Mouse (Mus musculus) monocyte, adult 2 months (primary cell): ENCODE measurements around the gene Gm45713.
"Not testable (repeated sequence)": the region's sequence is repeated elsewhere in the genome, so short reads cannot be mapped to it uniquely, and the experiment has no call there.

Source experiments
- DNase-seq, 2 experiments: peaks; one replicate each; pipeline ENCODE4 v3.0.0; 2022; ENCODE audit warnings: low spot score in 2 of 2, low read depth in 1 of 2

The Gm45713 gene

DNA sequence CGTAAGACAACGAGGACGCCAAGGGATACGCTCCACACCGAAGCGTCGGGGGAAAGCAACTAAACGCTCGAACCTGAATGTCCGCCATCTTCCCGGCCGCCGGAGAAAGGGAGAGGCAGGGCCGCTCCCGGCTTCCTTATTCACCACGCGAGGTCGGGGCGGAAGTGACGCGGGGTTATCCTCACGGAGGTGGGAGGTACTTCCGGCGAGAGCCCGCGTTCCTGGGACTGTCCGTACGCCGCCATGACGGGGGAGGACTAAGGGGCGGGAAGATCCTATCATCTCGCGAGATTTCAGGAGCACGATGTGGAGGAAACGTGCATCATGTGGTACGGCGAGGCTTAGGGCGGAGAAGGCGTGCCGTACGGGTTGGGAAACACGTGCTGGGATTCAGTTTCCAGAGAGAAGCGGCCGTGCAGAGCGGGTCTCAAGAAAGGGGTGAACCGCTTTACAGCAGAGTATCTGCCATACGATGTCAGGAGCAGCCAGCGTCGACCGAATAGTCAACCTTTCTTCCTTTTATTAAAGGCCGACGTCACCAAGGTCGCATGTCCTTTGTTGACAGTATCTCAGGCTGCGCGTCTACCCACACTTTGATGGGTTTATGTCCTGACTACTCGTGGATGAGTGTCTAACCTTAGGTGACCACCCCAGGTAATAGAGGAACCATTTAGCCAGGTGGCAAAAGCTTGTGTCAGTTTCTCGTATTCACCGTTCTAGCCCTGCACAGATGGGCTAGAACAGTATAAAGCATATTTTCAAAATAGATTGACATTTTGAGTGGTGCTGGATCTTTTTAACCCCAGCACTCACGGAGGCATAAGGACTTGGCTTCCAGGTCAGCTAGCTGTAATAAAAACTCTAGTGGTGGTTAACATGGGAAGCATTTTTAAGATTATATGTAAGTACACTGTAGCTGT, 11.5 kb downstream of the Gm45713 start, which contains the start of gene Rps11:
Rps11 (minus strand) TSS at position 216 of the 920 bp plus-strand sequence.
- peak; percentile 98 to 99 for DNase-seq

DNA sequence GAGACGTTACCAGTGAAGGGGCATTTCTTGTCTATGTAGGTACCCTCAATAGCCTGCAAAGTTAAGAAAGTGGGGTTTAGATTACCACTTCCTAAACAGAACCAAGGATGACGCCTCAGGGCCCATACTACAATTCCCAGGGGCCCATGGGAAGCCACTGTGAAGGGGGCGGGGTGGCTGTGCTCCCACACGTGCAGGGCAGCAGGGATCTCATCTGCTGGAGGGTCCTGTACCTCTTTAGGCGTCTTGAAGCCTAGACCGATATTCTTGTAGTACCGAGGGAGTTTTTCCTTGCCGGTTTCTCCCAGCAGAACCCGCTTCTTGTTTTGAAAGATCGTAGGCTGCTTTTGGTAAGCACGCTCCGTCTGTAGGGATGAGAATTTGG, 12.9 kb downstream of the Gm45713 start:
- no peak for DNase-seq

DNA sequence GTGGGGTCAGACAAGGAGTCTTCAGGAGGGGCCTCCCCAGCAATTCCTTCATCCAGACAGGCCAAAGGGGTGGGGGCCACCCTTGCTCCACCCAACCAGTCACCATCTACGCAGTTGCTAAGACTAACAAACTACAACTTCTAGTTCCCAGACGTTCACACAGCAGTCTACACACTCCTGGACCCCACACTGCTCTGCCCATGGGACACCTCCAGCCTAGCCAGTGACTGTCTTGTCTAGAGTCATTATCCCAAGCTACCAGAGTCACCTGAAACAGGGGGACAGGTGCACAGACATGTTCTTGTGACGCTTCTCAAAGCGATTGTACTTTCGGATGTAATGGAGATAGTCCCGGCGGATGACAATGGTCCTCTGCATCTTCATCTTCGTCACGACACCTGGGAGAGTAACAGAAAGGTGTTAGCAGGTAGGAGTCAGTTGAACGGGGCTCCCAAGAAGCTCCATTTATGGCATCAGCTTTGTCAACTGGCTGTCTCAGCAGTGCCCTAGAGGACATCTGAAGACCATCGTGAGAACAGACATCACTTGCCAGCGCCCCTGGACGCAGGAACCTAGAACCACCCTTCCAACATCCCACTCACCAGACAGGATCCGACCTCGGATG, 13.4 kb downstream of the Gm45713 start:
- DNase-seq, result no peak

DNA sequence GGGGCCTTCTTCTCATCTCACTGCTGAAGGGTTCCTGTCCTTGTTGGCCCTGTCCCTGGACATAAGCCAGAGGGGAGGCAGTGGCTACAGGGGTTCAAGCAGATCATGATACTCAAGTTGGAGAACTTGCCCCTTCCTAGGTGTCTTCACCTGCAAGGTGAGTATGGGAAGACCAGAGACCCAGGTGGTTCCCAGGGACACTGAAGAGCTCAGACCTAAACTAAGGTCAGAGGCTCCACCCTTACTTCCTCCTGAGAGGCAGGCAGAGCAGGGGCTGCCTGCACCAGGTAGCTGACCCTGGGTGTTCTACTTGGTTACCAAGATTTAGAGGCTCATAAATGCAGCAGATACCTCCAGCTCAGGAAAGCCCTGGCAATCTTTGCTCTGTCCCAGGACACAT, 14.1 kb downstream of the Gm45713 start:
- DNase-seq, result no peak

DNA sequence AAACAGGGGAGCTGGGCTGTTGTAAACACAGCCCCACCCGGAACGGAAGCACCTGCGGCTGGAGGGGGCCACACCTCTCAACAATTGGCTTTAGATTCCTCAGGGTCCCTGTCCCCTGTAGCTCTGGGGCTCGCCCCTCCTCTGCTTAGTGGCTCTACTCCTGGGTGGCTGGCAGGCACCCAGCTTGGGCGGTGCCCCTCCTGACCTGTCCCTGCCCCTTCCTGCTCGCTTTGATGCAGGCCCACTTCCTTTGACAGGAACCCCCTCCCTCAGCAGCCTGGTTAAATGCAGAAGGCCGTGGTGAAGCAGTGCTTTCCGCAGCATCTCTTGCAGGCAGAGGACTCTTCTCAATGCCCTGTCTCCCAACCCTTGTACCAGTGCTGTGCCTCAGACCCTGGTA, 14.6 kb downstream of the Gm45713 start:
- no peak for DNase-seq

DNA sequence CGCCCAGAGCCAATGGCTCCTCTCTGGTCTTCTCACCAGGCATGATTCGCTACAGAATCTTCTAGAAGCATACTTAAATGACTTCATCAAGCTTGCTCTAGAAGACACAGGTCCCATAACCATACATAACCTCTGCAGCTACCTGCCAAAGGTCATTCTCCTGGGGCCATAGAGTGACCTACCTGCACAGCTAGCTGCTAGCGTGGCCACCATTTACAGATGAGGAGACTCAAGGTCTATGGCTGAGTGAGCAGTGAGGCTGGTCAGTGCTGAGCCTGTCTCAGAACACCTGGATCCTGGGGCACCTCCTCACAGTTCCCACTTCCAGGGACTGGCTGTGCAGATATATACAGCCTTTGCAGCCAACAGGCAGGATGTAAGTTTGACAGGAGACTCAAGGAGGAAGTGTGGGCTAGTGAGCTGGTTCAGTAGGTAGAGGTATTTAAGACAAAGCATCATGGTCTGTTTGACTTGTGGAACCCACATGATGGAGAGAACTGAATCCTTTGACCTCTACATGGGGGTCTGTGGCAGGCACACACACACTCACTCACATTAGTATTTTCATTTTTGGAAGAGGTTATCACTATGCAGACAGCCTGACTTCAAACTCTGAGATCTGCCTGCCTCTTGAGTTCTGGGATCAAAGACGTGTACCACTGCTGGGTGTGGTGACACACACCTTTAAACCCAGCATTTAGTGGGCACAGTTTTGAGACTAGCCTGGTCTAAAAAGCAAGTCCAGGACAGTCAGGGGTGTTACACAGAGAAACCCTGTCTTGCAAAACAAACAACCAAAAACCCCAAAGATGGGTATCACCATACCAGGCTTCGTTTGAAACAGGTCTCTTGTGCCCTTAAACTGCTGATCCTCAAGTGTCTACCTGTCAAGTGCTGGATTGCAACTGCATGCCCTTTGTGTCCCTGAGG, 16.0 kb downstream of the Gm45713 start:
- no peak for DNase-seq

DNA sequence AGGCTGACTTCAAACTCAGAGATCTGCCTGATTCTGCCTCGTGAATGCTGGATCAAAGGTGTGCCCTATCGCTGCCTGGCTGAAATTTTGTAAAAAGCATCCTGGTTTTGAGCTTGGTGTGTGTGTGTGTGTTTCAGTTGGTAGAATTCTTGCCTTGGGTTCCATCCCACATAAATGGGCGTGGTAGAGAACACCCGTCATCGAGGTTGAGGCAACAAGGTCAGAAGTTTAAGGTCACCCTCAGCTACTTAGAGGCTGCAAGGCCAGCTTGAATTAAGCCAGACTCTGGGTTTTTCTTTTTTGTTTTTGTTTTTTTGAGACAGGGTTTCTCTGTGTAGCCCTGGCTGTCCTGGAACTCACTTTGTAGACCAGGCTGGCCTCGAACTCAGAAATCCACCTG, 17.7 kb downstream of the Gm45713 start:
- DNase-seq, result no peak

DNA sequence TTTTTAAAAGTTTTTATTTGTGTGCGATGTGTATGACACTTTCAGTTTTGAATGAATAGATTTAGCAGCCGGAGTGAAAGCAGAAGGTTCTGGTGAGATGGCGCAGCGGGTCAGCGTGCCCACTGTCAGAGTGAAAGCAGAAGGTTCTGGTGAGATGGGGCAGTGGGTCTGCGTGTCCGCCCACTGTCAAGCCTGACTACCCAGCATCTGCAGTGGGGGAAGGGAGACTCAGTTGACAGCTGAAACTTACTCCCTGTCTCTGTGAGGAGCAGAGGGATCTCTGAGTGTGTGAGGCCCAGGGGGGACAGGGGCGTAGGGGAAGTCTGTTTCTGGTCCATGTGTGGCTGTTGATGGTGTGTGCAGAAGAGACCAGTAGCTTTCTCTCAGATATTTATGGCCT, 18.5 kb downstream of the Gm45713 start:
- DNase-seq, result no peak

DNA sequence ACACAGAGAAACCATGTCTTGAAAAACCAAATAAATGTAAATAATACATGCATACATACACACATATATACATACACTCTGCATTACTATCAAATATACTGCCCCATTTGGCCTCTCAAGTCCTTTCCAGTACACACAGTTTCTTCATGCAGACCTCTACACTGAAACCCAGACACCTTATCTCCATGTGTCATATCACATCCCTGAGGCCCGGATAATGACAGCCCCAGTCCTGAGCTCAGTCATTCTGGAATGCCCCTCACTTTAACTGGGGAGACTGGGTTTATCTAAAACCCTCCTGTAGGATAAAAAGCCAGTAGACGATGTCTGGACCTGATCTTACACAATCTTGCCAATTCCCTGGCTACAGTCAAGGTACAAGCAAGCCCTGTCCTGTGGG, 22.6 kb downstream of the Gm45713 start:
- DNase-seq, result no peak

DNA sequence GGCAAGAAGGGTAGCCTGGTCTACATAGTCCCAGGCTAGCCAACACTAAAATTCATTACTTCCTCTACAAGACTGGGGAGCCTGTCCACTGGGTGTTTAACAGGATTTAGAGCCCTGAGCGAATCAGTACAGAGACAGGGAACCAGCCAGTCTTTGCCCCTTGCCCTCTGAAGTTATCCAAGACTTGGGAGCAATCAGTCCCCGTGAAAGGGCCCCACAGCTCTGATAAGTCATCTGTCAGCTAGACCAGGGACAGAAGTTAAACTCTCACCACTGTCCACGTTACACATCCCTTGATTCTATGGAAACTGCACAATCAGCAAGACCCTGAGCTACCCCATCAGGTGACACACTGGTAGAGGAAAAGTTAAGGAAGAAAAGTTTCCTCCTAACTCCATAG, 23.5 kb downstream of the Gm45713 start:
- no peak for DNase-seq

DNA sequence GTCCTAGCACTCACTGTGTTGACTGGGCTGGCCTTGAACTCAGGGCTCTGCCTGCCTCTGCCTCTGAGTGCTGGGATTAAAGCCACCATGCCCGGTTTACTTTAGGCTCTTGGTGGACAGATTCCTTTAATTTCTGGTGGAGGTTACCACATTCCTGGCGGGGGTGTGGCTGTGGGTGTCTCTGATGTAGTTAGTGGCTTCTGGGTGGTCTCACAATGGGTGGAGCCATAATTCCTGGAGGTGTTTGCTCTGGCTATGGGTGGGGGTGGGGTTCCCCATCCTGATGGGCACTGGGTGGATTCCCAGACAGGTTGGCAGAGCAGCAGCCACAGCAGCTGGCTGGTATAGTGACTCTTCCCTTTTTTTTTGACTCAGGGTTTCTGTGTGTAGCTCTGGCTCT, 24.1 kb downstream of the Gm45713 start:
- no peak for DNase-seq

DNA sequence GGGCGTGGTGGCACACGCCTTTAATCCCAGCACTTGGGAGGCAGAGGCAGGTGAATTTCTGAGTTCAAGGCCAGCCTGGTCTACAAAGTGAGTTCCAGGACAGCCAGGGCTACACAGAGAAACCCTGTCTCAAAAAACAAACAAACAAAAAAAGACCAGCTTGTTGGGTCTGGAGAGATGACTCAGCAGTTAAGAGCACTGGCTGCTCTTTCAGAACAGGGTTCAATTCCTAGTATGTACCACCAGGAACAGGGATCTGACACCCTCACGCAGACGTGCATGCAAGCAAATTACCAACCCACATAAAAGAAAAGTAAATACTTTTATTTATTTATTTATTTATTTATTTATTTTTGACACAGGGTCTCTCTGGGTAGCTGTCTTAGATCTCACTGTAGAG, 25.9 kb downstream of the Gm45713 start:
- DNase-seq, result not testable (repeated sequence)

DNA sequence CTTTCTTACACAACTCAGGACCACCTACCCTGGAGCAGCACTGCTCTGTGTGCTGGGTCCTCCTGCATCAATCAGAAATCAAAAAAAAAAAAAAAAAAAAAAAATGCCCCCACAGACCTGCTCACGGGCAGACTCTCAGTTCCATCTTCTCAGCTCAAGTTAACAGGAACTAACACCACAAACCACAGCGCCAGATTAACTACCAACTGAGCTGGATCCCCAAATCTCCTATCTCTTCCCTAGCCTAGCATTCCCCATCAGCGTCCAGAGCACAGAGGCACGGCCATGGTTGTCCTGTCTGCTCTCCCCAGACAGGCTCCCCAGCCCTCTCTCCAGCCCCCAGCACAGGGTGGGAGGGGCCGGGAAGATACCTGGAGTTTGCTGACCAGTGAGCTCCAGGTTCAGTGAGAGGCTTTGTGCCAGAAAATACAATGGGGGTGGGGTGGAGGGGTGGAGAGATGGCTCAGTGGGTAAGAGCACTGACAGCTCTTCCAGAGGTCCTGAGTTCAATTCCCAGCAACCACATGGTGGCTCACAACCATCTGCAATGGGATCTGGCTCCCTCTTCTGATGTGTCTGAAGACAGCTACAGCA, 28.9 kb downstream of the Gm45713 start:
- no peak for DNase-seq

DNA sequence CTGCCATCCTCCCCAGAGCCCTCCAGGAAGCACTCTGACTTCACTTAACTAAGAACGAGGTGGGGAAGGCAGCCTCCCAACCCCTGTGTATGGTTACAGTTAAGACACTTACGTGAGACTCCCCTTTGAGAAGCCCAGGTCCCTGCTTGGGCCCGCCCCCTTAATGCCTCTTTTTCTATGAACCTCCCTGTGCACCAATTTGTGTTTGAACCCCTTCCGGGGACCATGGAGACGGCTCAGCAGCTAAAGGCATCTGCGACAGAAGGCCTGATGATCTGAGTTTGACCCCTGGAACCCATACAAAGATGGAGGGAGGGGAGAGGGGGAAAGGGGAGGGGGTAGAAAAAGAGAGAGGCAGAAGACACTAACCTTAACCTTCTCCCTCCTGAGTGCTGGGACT, 29.6 kb downstream of the Gm45713 start:
- no peak for DNase-seq

DNA sequence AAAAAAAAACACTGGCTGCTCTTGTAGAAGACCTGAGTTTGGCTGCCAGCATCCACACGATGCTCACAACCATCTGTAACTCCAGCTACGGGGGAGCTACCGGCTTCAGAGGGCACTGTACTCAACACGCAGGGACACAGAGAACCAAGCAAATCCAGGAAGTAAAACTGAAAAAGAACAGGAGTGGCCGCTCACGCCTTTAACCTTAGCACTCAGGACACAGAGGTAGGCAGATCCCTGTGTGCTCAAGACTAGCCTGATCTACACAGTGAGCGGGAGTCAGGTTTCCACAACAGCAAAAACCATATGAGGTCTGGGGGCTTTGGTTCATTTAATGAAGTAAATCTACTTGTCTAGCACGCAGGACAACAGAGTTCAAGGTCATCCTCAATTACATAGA, 30.5 kb downstream of the Gm45713 start:
- no peak for DNase-seq

DNA sequence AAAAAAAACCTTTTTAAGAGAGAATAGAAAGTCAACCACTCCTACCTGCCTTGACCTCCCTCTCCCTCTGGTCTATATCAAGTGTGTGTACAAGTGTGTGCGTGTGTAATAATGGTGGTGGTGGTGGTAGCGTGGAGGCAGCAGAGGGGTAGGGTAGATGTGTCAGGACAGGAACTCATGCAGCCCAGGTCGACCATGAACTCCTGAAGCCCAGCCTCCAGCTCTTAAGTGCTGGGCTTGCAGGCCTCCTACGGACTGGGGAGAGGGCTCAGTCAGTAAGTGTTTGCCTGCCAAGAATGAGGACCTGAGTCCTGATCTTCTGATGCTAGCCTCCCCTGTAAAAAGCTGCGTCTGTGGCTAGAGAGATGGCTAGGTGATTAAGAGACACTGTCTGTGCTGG, 31.1 kb downstream of the Gm45713 start:
- no peak for DNase-seq

DNA sequence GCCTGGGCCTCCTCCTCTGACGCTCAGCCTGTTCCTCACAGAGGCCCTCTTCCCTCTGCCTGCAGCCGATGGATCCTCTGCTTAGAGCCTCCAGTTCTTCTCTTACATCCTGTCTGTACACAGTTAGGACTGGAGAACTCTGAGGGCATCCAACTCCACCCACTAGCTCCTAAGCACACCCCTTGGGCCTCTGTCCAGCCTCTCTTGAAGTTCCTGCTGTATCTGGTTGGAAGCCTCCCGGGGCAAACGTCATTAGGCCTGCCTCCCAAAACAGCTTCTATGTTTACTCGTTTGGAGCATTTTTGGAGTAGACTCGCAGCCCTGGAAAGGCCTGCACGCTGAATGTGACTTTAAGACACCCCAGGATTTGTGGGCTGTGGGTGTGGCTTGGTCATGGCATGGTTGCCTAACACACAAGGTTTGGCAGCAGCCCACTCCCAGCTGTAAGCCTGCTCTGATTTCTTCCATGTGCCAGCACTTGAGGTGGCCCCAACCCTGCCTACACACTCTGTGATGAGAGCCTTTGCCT, 32.3 kb downstream of the Gm45713 start, which contains the start of gene Fcgrt:
Fcgrt (minus strand) TSS at position 200 of the 529 bp plus-strand sequence.
- DNase-seq, result peak; percentile 58 to 72

DNA sequence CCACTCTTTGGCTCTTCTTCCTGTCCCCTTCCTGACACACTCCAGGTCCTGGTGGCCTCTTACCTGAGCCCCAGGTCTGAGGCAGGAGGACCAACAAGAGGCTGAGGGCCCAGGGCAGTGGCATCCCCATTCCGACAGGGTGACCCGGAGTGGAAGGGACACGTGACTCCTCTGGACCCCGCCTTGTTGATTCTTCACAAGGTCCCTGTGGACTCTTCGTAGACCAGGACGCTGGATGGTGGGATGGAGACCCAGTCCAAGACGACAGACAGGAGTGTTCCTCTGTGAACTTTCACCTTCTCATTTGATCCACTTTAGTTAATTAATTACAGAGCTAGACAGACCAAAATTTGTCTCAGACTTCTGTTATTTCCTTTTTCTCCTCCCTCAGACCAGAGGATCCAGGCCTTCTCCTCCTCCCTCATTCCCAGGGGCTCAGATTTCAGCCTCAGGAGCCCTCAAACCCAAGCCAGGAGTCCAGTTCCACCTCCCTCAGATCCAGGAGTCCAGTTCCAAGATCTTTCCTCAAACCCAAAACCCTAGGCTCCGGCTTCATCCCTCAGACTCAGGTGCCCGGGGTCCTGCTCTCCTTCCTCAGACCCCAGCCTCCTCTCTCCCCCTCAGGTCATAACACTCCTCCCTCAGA, 33.0 kb downstream of the Gm45713 start:
- DNase-seq, result no peak

DNA sequence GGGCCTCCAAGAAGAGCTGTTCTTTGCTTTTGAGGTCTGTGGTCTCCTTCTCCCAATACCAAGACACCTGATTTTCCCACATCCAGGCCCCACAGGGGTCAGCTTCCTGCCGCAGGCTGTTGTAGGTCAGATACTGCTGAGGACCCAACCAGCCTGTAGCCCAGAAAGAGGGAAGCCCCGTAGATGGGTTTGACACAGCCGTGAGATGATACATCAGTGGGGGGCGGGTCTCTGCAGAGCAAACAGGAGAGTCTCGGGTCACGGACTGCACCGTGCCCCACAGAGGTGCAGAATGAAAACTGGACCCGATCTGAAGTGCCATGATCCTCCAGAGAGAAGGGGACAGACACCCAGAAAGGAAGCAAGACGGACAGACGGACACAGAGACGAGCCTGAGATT, 33.6 kb downstream of the Gm45713 start:
- DNase-seq, result no peak

DNA sequence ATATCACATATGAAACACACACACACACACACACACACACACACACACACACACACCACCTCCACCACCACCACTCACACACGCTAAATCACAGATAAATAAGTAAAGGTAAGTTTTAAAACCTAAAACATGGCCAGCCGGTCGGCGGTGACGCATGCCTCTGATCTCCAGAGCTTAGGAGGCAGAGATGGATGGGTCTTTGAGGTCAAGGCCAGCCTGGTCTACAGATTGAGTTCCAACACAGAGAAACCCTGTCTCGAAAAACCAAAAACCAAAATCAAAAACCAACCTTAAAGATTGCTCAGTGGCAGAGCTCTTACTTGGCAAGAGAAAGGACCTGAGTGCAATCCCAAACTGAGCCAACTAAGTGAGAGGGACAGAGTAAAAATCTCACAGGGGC, 36.0 kb downstream of the Gm45713 start:
- DNase-seq, result no peak
